Mouse (Mus musculus) stomach, embryonic 14.5 days (tissue): ENCODE results near the gene Cecr2. TPM values are rescaled to one million over a fixed set of nuclear protein-coding genes. Genes with fewer than 3 reads are reported as not detected.

Experiments
- ATAC-seq: fragments of 200-750 bp; cut with Nextera tagmentation; 2 replicates; pipeline ENCODE4 v1.8.0; 2017; ENCODE audit warnings: low read depth, moderate TSS enrichment; ENCODE audit not compliant: insufficient number of reproducible peaks, insufficient read depth, low FRiP score
- H3K27ac ChIP-seq: fragments of 300-500 bp; sonication (generic); 2 replicates; pipeline ENCODE4 v1.5.1; 2014; ENCODE audit warnings: mild to moderate bottlenecking, low read length, moderate library complexity, mixed read lengths
- H3K27me3 ChIP-seq: fragments of 300-500 bp; sonication (generic); 2 replicates; pipeline ENCODE4 v1.6.1; 2014; ENCODE audit warnings: low read length, control low read depth, mixed read lengths; ENCODE audit not compliant: control insufficient read depth, insufficient read depth
- H3K36me3 ChIP-seq: fragments of 300-500 bp; sonication (generic); 2 replicates; pipeline ENCODE4 v1.6.1; 2014; ENCODE audit warnings: mild to moderate bottlenecking, control low read depth, low read length, moderate library complexity, mixed read lengths; ENCODE audit not compliant: control insufficient read depth, insufficient read depth
- H3K4me1 ChIP-seq: fragments of 300-500 bp; sonication (generic); 2 replicates; pipeline ENCODE4 v1.6.1; 2014; ENCODE audit warnings: low read length, control low read depth, mixed read lengths; ENCODE audit not compliant: control insufficient read depth, insufficient read depth
- H3K4me2 ChIP-seq: fragments of 300-500 bp; sonication (generic); replicated peaks from 2 replicates; pipeline ENCODE4 v1.6.1; 2014; ENCODE audit warnings: low read depth, low read length, control low read depth
- H3K4me3 ChIP-seq: fragments of 300-500 bp; sonication (generic); 2 replicates; pipeline ENCODE4 v1.5.1; 2014; ENCODE audit warnings: low read depth, low read length, control low read depth
- H3K9ac ChIP-seq: fragments of 300-500 bp; sonication (generic); replicated peaks from 2 replicates; pipeline ENCODE4 v1.6.1; 2014; ENCODE audit warnings: low read depth, mild to moderate bottlenecking, control low read depth, low read length, moderate library complexity, mixed read lengths
- H3K9me3 ChIP-seq: fragments of 300-500 bp; sonication (generic); 2 replicates; pipeline ENCODE4 v1.6.1; 2016; ENCODE audit warnings: low read depth, low read length, control low read depth; ENCODE audit not compliant: control insufficient read depth
- WGBS: fragments of 180-500 bp; shearing (Covaris S2); extraction: QIAGEN DNeasy Blood & Tissue Kit; methylation state at CpG from one replicate; pipeline ENCODE4 v1.1.7; 2014; 5-methylcytosine and 5-hydroxymethylcytosine counted together
- polyA plus RNA-seq: library from polyadenylated mRNA; unstranded; fragments of >200 nt; fragmentation: Nextera tagmentation; extraction: Ambion mirVana; gene quantifications from 2 replicates; pipeline ENCODE4 v1.2.1, GENCODE M21; 2014

Gene Cecr2
- polyA plus RNA-seq, 1 experiment from 2014 or later, result 3.3 TPM

GRCm38 (mm10) chr6:120684750-120685149, 18.6 kb downstream of the Cecr2 start:
- no peak for ATAC-seq
- WGBS, result 75% methylated on average over 3 of the region's 3 CpGs
- Histone ChIP-seq H3K27me3 (no peaks in the 10 kb centered on the region), H3K27ac (no peak overlapping the region), H3K4me2 (no peak overlapping the region), H3K9me3 (no peaks in the 10 kb centered on the region), H3K36me3 (no peaks in the 10 kb centered on the region), H3K4me3 (no peak overlapping the region), H3K4me1 (no peaks in the 10 kb centered on the region), H3K9ac (no peak overlapping the region)

GRCm38 (mm10) chr6:120686872-120687650, 20.9 kb downstream of the Cecr2 start:
- H3K4me3 ChIP-seq, result no peak overlapping the region
- H3K27ac ChIP-seq, result no peak overlapping the region
- H3K36me3 ChIP-seq, result no peaks in the 10 kb centered on the region
- ATAC-seq, result no peak
- no peak overlapping the region for H3K4me2 ChIP-seq
- 75% methylated on average over 5 of the region's 5 CpGs for WGBS
- no peak overlapping the region for H3K9ac ChIP-seq
- no peaks in the 10 kb centered on the region for H3K9me3 ChIP-seq
- H3K27me3 ChIP-seq, result no peaks in the 10 kb centered on the region
- no peaks in the 10 kb centered on the region for H3K4me1 ChIP-seq

- Histone ChIP-seq H3K4me2 (no peak overlapping the region), H3K4me1 (no peaks in the 10 kb centered on the region), H3K27me3 (no peaks in the 10 kb centered on the region), H3K36me3 (no peaks in the 10 kb centered on the region), H3K4me3 (no peak overlapping the region), H3K9ac (no peak overlapping the region), H3K27ac (no peak overlapping the region), H3K9me3 (no peaks in the 10 kb centered on the region)
- WGBS, result 31% methylated on average over 4 of the region's 4 CpGs
- ATAC-seq, result no peak
These were observed 34.1 kb downstream of the Cecr2 start for GRCm38 (mm10) chr6:120700221-120700620.

GRCm38 (mm10) chr6:120704376-120704775, 38.2 kb downstream of the Cecr2 start:
- no peaks in the 10 kb centered on the region for H3K27me3 ChIP-seq
- no peak overlapping the region for H3K4me3 ChIP-seq
- H3K27ac ChIP-seq, result no peak overlapping the region
- H3K4me1 ChIP-seq, result no peaks in the 10 kb centered on the region
- no peaks in the 10 kb centered on the region for H3K36me3 ChIP-seq
- no peak overlapping the region for H3K9ac ChIP-seq
- no peaks in the 10 kb centered on the region for H3K9me3 ChIP-seq
- ATAC-seq, result no peak
- H3K4me2 ChIP-seq, result no peak overlapping the region

GRCm38 (mm10) chr6:120708759-120709158, 42.6 kb downstream of the Cecr2 start:
- Histone ChIP-seq H3K36me3 (no peaks in the 10 kb centered on the region), H3K9ac (no peak overlapping the region), H3K4me3 (no peak overlapping the region), H3K27ac (no peak overlapping the region), H3K27me3 (no peaks in the 10 kb centered on the region), H3K9me3 (no peaks in the 10 kb centered on the region), H3K4me1 (no peaks in the 10 kb centered on the region), H3K4me2 (no peak overlapping the region)
- ATAC-seq, result no peak
- 50% methylated on average over 1 of the region's 1 CpGs for WGBS

- Histone ChIP-seq H3K4me1 (0 out of 2 replicates have a peak, but pooled peaks cover 3% of the 10 kb centered on the region), H3K27ac (no peak overlapping the region), H3K4me2 (no peak overlapping the region), H3K36me3 (no peaks in the 10 kb centered on the region), H3K27me3 (no peaks in the 10 kb centered on the region), H3K9ac (no peak overlapping the region), H3K9me3 (no peaks in the 10 kb centered on the region), H3K4me3 (no peak overlapping the region)
- 80% methylated on average over 3 of the region's 3 CpGs for WGBS
- ATAC-seq, result no peak
These were observed 48.6 kb downstream of the Cecr2 start for GRCm38 (mm10) chr6:120714806-120715205.

GRCm38 (mm10) chr6:120715227-120715626, 49.1 kb downstream of the Cecr2 start:
- 0 out of 2 replicates have a peak, but pooled peaks have one; percentile 42 for ATAC-seq
- no peak overlapping the region for H3K4me3 ChIP-seq
- WGBS, result 67% methylated on average over 5 of the region's 5 CpGs

GRCm38 (mm10) chr6:120715851-120716250, 49.7 kb downstream of the Cecr2 start:
- no peak for ATAC-seq
- H3K4me3 ChIP-seq, result no peak overlapping the region
- no peaks in the 10 kb centered on the region for H3K27me3 ChIP-seq
- H3K9me3 ChIP-seq, result no peaks in the 10 kb centered on the region
- H3K4me2 ChIP-seq, result no peak overlapping the region
- H3K4me1 ChIP-seq, result 0 out of 2 replicates have a peak, but pooled peaks cover 3% of the 10 kb centered on the region
- no peaks in the 10 kb centered on the region for H3K36me3 ChIP-seq
- no peak overlapping the region for H3K9ac ChIP-seq
- H3K27ac ChIP-seq, result no peak overlapping the region

More at GRCm38 (mm10) chr6:120715227-120715626, 49.1 kb downstream of the Cecr2 start:
- H3K9ac ChIP-seq, result no peak overlapping the region
- no peak overlapping the region for H3K4me2 ChIP-seq
- H3K9me3 ChIP-seq, result no peaks in the 10 kb centered on the region
- H3K36me3 ChIP-seq, result no peaks in the 10 kb centered on the region
- 0 out of 2 replicates have a peak, but pooled peaks cover 3% of the 10 kb centered on the region for H3K4me1 ChIP-seq
- H3K27ac ChIP-seq, result no peak overlapping the region
- H3K27me3 ChIP-seq, result no peaks in the 10 kb centered on the region
